Mouse (Mus musculus): Measurements from ENCODE around the gene Olfr1309.

DNA sequence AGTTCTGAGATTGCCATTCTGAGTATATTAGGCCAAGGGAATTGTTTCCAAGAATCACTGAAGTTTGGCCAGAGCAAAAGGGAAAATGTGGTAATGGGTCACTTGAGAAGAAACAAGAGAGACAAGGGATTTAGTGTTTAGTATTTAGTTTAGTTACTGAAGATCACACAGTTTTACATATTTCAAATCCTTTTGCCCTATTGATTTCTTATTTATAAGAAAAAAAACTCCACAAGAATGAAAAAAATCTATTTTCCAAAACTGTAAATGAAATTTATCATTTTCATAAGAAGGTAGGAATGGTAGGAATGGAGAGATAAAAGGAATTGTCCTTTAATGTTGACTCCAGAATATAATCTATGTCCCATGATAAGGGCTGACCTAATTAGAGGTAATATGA lies 22.5 kb upstream of the Olfr1309 start, which contains the start of gene Olfr1310:
- no peak for TF ChIP-seq POLR2A (IDR thresholded peaks at IDR 0.05; ENCODE audit: low read depth, low read length)
- no peak for TF ChIP-seq CTCF (conservative IDR thresholded peaks at IDR 0.05; ENCODE audit: insufficient read depth, insufficient read length, low read depth, low read length)

Data from kidney, adult 2 months (tissue).